Comparison of ENCODE assay signal across 8 mouse cellular contexts in the genomic region with DNA sequence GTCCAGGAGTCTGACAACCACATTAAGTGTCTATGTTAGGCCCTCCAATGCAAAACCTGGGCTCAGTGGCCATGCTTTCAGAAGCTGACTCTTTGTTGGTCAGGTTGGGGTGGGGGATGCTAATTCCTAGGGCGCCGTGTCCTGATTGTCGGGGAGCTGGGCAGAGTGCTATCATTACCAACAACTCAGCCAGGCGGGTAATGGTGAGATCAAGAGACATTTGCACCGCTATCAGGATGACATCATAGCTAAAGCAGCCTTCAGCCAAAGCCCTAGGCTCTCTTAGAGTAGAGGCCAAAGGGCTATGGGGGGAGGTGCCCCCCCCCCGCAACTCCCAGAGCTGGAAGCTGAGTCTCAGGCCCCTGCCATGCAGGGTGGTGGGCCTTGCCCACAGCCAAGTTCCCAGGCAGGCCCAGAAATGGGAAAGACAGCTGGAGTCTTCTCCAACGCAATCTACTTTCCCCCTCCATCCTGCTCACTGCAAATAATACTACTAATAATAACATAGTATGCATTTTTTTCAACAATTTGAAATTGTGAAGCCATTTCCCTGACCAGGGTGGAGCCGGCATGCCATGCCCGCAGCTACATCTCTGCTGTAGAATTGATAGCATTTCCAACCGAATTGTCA. TPM values are rescaled to one million over a fixed set of nuclear protein-coding genes. Genes with fewer than 3 reads are reported as not detected.
DNase-seq lines count a peak whose midpoint lies in the region; ATAC-seq lines count a peak whose summit lies in the region.
"Had no signal": no experiment of that assay in that cellular context is flagged by ENCODE, and none has a peak within 500 bp of the region (broad histone marks: within the 10 kb centered on the region; RNA-seq: fewer than 3 reads in every experiment).

No protein-coding gene starts in this region.

- peaks cover 75% of the 10 kb centered on the region for H3K27me3 ChIP-seq in lung, embryonic 15.5 days
- H3K27me3 ChIP-seq in forebrain, embryonic 16.5 days (replicated peaks; ENCODE audit: control insufficient read depth, insufficient read depth, low read length), result no peaks in the 10 kb centered on the region
- peaks cover 74% of the 10 kb centered on the region for H3K27me3 ChIP-seq in limb, embryonic 15.5 days
- peaks cover 61% of the 10 kb centered on the region for H3K27me3 ChIP-seq in stomach, embryonic 16.5 days (ENCODE audit: control insufficient read depth, insufficient read depth, low read length)

- no peak overlapping the region for H3K27ac ChIP-seq in lung, embryonic 15.5 days
- peak overlapping the region; percentile 85 for H3K27ac ChIP-seq in forebrain, embryonic 16.5 days (ENCODE audit: low read length)
- no peak overlapping the region for H3K27ac ChIP-seq in limb, embryonic 15.5 days
- 0 out of 2 replicates have a peak overlapping the region, but pooled peaks have one; percentile 51 for H3K27ac ChIP-seq in stomach, embryonic 16.5 days (ENCODE audit: low read length)

- 10% methylated on average over 10 of the region's 10 CpGs for WGBS in lung, embryonic 15.5 days
- 3% methylated on average over 10 of the region's 10 CpGs for WGBS in forebrain, embryonic 16.5 days
- WGBS in limb, embryonic 15.5 days, result 13% methylated on average over 10 of the region's 10 CpGs
- 12% methylated on average over 10 of the region's 10 CpGs for WGBS in stomach, embryonic 16.5 days

- H3K36me3 ChIP-seq in lung, embryonic 15.5 days, result no peaks in the 10 kb centered on the region
- H3K36me3 ChIP-seq in forebrain, embryonic 16.5 days (ENCODE audit: control insufficient read depth, insufficient read depth), result no peaks in the 10 kb centered on the region
- H3K36me3 ChIP-seq in limb, embryonic 15.5 days, result no peaks in the 10 kb centered on the region
- H3K36me3 ChIP-seq in stomach, embryonic 16.5 days (ENCODE audit: control insufficient read depth, insufficient read depth, low read length), result no peaks in the 10 kb centered on the region

- H3K4me2 ChIP-seq in lung, embryonic 15.5 days, result peak overlapping the region; percentile 99
- peak overlapping the region; percentile 97 for H3K4me2 ChIP-seq in forebrain, embryonic 16.5 days (ENCODE audit: low read length)
- H3K4me2 ChIP-seq in limb, embryonic 15.5 days, result peak overlapping the region; percentile 96
- peak overlapping the region; percentile 96 for H3K4me2 ChIP-seq in stomach, embryonic 16.5 days (ENCODE audit: low read depth, low read length)

- H3K9ac ChIP-seq in lung, embryonic 15.5 days, result no peak overlapping the region
- H3K9ac ChIP-seq in forebrain, embryonic 16.5 days (replicated peaks; ENCODE audit: low read depth, low read length), result peak overlapping the region; percentile 51
- H3K9ac ChIP-seq in limb, embryonic 15.5 days, result no peak overlapping the region
- peak overlapping the region; percentile 74 for H3K9ac ChIP-seq in stomach, embryonic 16.5 days (ENCODE audit: low read length)
- H3K9ac ChIP-seq: liver, postnatal 0 days had no signal

- no peaks in the 10 kb centered on the region for H3K9me3 ChIP-seq in lung, embryonic 15.5 days
- no peaks in the 10 kb centered on the region for H3K9me3 ChIP-seq in forebrain, embryonic 16.5 days (ENCODE audit: control insufficient read depth, low read length)
- no peaks in the 10 kb centered on the region for H3K9me3 ChIP-seq in limb, embryonic 15.5 days
- no peaks in the 10 kb centered on the region for H3K9me3 ChIP-seq in stomach, embryonic 16.5 days (replicated peaks; ENCODE audit: control insufficient read depth, low read length)

- peak overlapping the region; percentile 60 for H3K4me3 ChIP-seq in lung, embryonic 15.5 days
- peak overlapping the region; percentile 64 for H3K4me3 ChIP-seq in forebrain, embryonic 16.5 days (replicated peaks; ENCODE audit: low read length)
- H3K4me3 ChIP-seq in limb, embryonic 15.5 days, result peak overlapping the region; percentile 54
- peak overlapping the region; percentile 61 for H3K4me3 ChIP-seq in stomach, embryonic 16.5 days (replicated peaks; ENCODE audit: low read length)

- peaks cover 41% of the 10 kb centered on the region for H3K4me1 ChIP-seq in lung, embryonic 15.5 days
- H3K4me1 ChIP-seq in forebrain, embryonic 16.5 days (replicated peaks; ENCODE audit: control insufficient read depth, insufficient read depth, low read length), result peaks cover 39% of the 10 kb centered on the region
- H3K4me1 ChIP-seq in limb, embryonic 15.5 days, result peaks cover 42% of the 10 kb centered on the region
- H3K4me1 ChIP-seq in stomach, embryonic 16.5 days (ENCODE audit: control insufficient read depth, insufficient read depth, low read length), result peaks cover 16% of the 10 kb centered on the region; the same call in 1 of the 2 replicates

- DNase-seq in lung, adult 18-20 months, result no peak
- no peak for DNase-seq in layer of hippocampus, postnatal 25 days (ENCODE audit: extremely low spot score in 1 of 2, low spot score in 1 of 2)
- no peak for DNase-seq in cerebellum, postnatal 4 days (ENCODE audit: low spot score in 2 of 2)
- DNase-seq: liver, postnatal 0 days had no signal

- ATAC-seq in lung, embryonic 15.5 days (ENCODE audit: borderline replicate concordance, extremely low read depth, low FRiP score, low TSS enrichment), result no peak
- no peak for ATAC-seq in forebrain, embryonic 16.5 days
- no peak for ATAC-seq in limb, embryonic 15.5 days (ENCODE audit: insufficient number of reproducible peaks, low FRiP score, low TSS enrichment, low read depth)
- ATAC-seq in stomach, embryonic 16.5 days (ENCODE audit: insufficient read depth, low FRiP score), result no peak
- ATAC-seq: liver, postnatal 0 days had no signal

RNA-seq across cellular contexts. Expression of a gene that starts 5.0 kb away (rescaled TPM):
- 9.4 and 10.7 TPM in 2 replicates for polyA plus RNA-seq in lung, embryonic 15.5 days (2015; fragmentation: Nextera tagmentation; extraction: Ambion mirVana)
- 29.1 and 31.1 TPM in 2 replicates for polyA plus RNA-seq in forebrain, embryonic 16.5 days (2015; fragmentation: Nextera tagmentation; extraction: Ambion mirVana)
- polyA plus RNA-seq in limb, embryonic 15.5 days (2015; fragmentation: Nextera tagmentation; extraction: Ambion mirVana), result 8.1 and 8.2 TPM in 2 replicates
- 14.9 and 17.2 TPM in 2 replicates for polyA plus RNA-seq in stomach, embryonic 16.5 days (2015; fragmentation: Nextera tagmentation; extraction: Ambion mirVana)
- 10 to 100 TPM; 40.5 to 48.3 TPM for total RNA-seq in layer of hippocampus, postnatal 25 days (2021)
- polyA plus RNA-seq: liver, postnatal 0 days had no signal

Comparison
In these comparisons a context has a peak if more than half of its experiments do, and no peak if none do; other contexts are left out.
1. H3K27ac ChIP-seq: peak in forebrain, embryonic 16.5 days (single experiment) and stomach, embryonic 16.5 days (single experiment); none in lung, embryonic 15.5 days (single experiment) and limb, embryonic 15.5 days (single experiment).
2. H3K9ac ChIP-seq: peak in forebrain, embryonic 16.5 days (single experiment) and stomach, embryonic 16.5 days (single experiment); none in lung, embryonic 15.5 days (single experiment) and limb, embryonic 15.5 days (single experiment).
3. Peak in every context shown above with its lines, with median percentiles within 50 percentile points of each other: H3K4me2 ChIP-seq and H3K4me3 ChIP-seq.